Mouse (Mus musculus) ES-E14 (cell line): ENCODE measurements at regions not wholly inside any gene's neighbourhood (a gene's known extent, or its start where the extent isn't known, plus 50 kb on each side); places are given as distances from the start of the nearest gene placed in this dataset.

ENCODE experiments used
- DNase-seq: peaks from one replicate; pipeline ENCODE4 v3.0.0-alpha.2; 2013; ENCODE audit warnings: low read depth, low spot score
- H3K27ac ChIP-seq: 2 replicates; pipeline ENCODE4 v1.5.1; 2012; ENCODE audit warnings: low read depth, mild to moderate bottlenecking, low read length, moderate library complexity, mixed read lengths; ENCODE audit not compliant: poor library complexity, insufficient read depth, severe bottlenecking
- H3K36me3 ChIP-seq: 2 replicates; pipeline ENCODE4 v1.6.1; 2012; ENCODE audit warnings: mild to moderate bottlenecking, low read length, moderate library complexity, mixed read lengths; ENCODE audit not compliant: control insufficient read depth, poor library complexity, insufficient read depth, severe bottlenecking
- H3K4me1 ChIP-seq, 2 experiments: fragments of 150-350 bp in 1 of 2; sonication (generic) in 1 of 2; 2 replicates each; pipeline ENCODE4 v1.6.1; 2012; ENCODE audit warnings: low read length in 2 of 2, mild to moderate bottlenecking in 1 of 2, mixed read lengths in 1 of 2; ENCODE audit not compliant: control insufficient read depth in 2 of 2, insufficient read depth in 2 of 2, poor library complexity in 1 of 2
- H3K4me3 ChIP-seq, 2 experiments: fragments of 150-350 bp in 1 of 2; sonication (generic) in 1 of 2; 2 replicates each; pipeline ENCODE4 v1.5.1; 2012; ENCODE audit warnings: low read length in 2 of 2, low read depth in 1 of 2, mild to moderate bottlenecking in 1 of 2, mixed read lengths in 1 of 2; ENCODE audit not compliant: insufficient read depth in 1 of 2, poor library complexity in 1 of 2, severe bottlenecking in 1 of 2
- H3K9ac ChIP-seq: 2 replicates; pipeline ENCODE4 v1.6.1; 2012; ENCODE audit warnings: low read depth, mild to moderate bottlenecking, low read length, mixed read lengths; ENCODE audit not compliant: poor library complexity, insufficient read depth, severe bottlenecking
- H3K9me3 ChIP-seq: fragments of 150-350 bp; sonication (generic); 2 replicates; pipeline ENCODE4 v1.6.1; 2012; ENCODE audit warnings: low read depth, mild to moderate bottlenecking, low read length; ENCODE audit not compliant: control insufficient read depth, insufficient read depth
- CHD2 ChIP-seq: IDR thresholded peaks from 2 replicates; pipeline ENCODE4 v1.6.1; 2014; ENCODE audit warnings: mild to moderate bottlenecking, low read depth, low read length, inconsistent platforms
- HCFC1 ChIP-seq: IDR thresholded peaks from 2 replicates; pipeline ENCODE4 v1.6.1; 2012; ENCODE audit warnings: low read length, inconsistent platforms, borderline replicate concordance; ENCODE audit not compliant: insufficient read depth
- MAFK ChIP-seq: IDR thresholded peaks from 2 replicates; pipeline ENCODE4 v1.6.1; 2014; ENCODE audit warnings: mild to moderate bottlenecking, low read depth, low read length, inconsistent platforms; ENCODE audit not compliant: insufficient read depth
- ZC3H11A ChIP-seq: IDR thresholded peaks from 2 replicates; pipeline ENCODE4 v1.6.1; 2012; ENCODE audit warnings: low read depth, mild to moderate bottlenecking, inconsistent platforms, low read length, borderline replicate concordance
- ZNF384 ChIP-seq: IDR thresholded peaks from 2 replicates; pipeline ENCODE4 v1.6.1; 2012; ENCODE audit warnings: low read depth, low read length, inconsistent platforms
- in situ Hi-C, 2 experiments: fragments of 600-800 bp; cut with MboI; formaldehyde crosslinking; loops; one replicate each; pipeline ENCODE4 v1.15.1; 2025; ENCODE audit warnings: low sequenced_read_pairs in 2 of 2, inconsistent platforms in 1 of 2; ENCODE audit not compliant: unreplicated experiment in 2 of 2

- H3K4me1 ChIP-seq = no peaks in the 10 kb centered on the region
- no peaks in the 10 kb centered on the region for H3K36me3 ChIP-seq
- no peaks in the 10 kb centered on the region for H3K9me3 ChIP-seq
- no peak overlapping the region for H3K4me3 ChIP-seq
- DNase-seq = no peak
- TF ChIP-seq CHD2 = no peak
- TF ChIP-seq ZC3H11A = no peak
- no peak for TF ChIP-seq MAFK
- TF ChIP-seq HCFC1 = no peak
- no peak for TF ChIP-seq ZNF384
- H3K9ac ChIP-seq = no peak overlapping the region
- in situ Hi-C loops = no loop called here
- H3K27ac ChIP-seq = no peak overlapping the region
These were observed 347.5 kb downstream of the Adra2a start for GRCm38 (mm10) chr19:54391406-54391805.

DNA sequence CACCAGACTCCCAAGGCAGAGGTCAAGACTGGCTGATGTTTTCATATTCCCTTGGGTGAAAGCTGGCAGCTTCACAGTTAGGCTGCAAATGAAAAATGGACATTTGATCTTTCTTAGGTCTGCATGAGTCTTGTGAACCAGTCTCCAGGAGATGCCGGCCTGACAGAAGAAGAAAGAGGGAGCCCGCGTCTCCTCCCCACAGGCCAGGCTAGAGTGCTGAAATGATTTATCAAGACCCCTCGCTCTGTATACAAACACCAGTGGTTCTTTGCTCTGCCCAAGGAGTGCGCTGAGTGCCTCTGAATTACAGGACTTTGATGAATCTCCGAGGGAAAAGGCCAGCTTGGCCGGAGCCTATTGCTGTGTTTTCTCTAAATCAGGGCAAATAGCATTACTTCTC is 355.7 kb downstream of the Adra2a start:
- Histone ChIP-seq H3K27ac (no peak overlapping the region), H3K36me3 (no peaks in the 10 kb centered on the region), H3K4me1 (no peaks in the 10 kb centered on the region), H3K9ac (no peak overlapping the region), H3K4me3 (no peak overlapping the region), H3K9me3 (no peaks in the 10 kb centered on the region)
- TF ChIP-seq MAFK = no peak
- no peak for TF ChIP-seq HCFC1
- no peak for TF ChIP-seq ZC3H11A
- TF ChIP-seq CHD2 = no peak
- TF ChIP-seq ZNF384 = no peak
- no peak for DNase-seq
- in situ Hi-C loops = no loop called here

- Histone ChIP-seq H3K4me3 (no peak overlapping the region), H3K4me1 (no peaks in the 10 kb centered on the region), H3K9me3 (no peaks in the 10 kb centered on the region), H3K36me3 (no peaks in the 10 kb centered on the region), H3K9ac (no peak overlapping the region), H3K27ac (no peak overlapping the region)
- in situ Hi-C loops = no loop called here
- no peak for DNase-seq
- no peak for TF ChIP-seq MAFK
- no peak for TF ChIP-seq HCFC1
- no peak for TF ChIP-seq ZC3H11A
- TF ChIP-seq ZNF384 = no peak
- TF ChIP-seq CHD2 = no peak
These were observed 364.0 kb downstream of the Adra2a start for GRCm38 (mm10) chr19:54407904-54408303.

GRCm38 (mm10) chr19:54429062-54429461 is 385.1 kb downstream of the Adra2a start:
- Histone ChIP-seq H3K36me3 (no peaks in the 10 kb centered on the region), H3K27ac (no peak overlapping the region), H3K4me1 (no peaks in the 10 kb centered on the region), H3K9ac (no peak overlapping the region), H3K4me3 (no peak overlapping the region), H3K9me3 (no peaks in the 10 kb centered on the region)
- in situ Hi-C loops = no loop called here
- DNase-seq = no peak
- TF ChIP-seq ZC3H11A (no peak), ZNF384 (no peak), CHD2 (no peak), HCFC1 (no peak), MAFK (no peak)

DNA sequence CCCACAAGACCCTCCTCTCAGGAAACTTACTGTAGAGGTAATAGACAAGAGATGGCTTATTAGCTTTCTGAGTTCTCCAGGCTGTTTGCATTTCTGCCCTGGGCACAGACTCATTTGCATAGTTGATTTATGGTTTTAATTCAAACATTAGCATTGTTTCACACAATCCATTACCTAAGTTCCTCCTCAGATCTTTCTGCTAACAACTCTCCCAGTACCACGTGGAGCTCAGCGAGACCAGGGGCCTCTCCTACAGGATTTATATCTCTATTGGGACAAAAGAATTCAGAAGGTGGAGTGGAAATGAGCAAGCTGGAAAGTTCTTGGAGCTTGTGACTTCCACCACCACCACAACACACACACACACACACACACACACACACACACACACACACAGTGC is 396.8 kb downstream of the Adra2a start:
- TF ChIP-seq ZC3H11A = no peak
- H3K9me3 ChIP-seq = no peaks in the 10 kb centered on the region
- DNase-seq = no peak
- H3K4me3 ChIP-seq = no peak overlapping the region
- no peak overlapping the region for H3K9ac ChIP-seq
- H3K27ac ChIP-seq = no peak overlapping the region
- no peaks in the 10 kb centered on the region for H3K4me1 ChIP-seq
- in situ Hi-C loops = no loop called here
- no peaks in the 10 kb centered on the region for H3K36me3 ChIP-seq
